Mouse (Mus musculus) gastrocnemius, postnatal 14 days (tissue): ENCODE data around the gene Rccd1. TPM values are rescaled to one million over a fixed set of nuclear protein-coding genes. Genes with fewer than 3 reads are reported as not detected.

ENCODE experiments used
- DNase-seq: peaks from one replicate; pipeline ENCODE4 v3.0.0; 2021; ENCODE audit warnings: mixed read lengths
- intact Hi-C: fragments of 180-260 bp; cut with DNase I; formaldehyde crosslinking; loops from one replicate; pipeline ENCODE4 v1.15.1; 2025; ENCODE audit warnings: low total_unique reads
- total RNA-seq, 2 experiments: library from RNA; stranded (reverse); gene quantifications; 2 replicates each; pipeline ENCODE4 v1.2.3; 2021

Rccd1 gene
- total RNA-seq, 2 experiments from 2014 or later = 7.5 to 9.6 TPM

DNA sequence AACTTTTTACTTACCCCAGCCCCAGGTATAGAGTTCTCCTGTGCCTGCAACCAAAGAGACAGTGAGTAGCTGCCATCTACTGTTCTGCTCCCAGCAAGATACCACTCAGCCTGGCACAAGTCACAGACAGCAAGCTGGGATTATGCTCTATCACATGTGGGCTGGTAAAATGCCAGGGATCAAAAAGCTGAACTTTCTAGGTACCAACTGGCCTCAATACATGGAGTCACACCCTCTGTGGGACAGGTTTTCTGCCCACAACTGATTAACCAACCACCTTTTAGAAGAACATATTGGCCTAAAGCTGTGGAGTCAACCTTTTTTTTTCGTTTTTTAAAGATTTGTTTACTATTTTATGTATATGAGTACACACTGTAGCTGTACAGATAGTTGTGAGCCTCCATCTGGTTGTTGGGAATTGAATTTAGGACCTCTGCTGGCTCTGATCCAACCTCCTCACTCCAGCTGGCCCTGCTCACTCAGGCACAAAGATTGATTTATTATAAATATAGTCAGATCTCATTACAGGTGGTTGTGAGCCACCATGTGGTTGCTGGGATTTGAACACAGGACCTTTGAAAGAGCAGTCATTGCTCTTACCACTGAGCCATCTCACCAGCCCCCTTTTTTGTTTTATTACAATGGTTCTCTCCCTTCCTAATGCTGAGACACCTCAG is 6.7 kb downstream of the Rccd1 start:
- DNase-seq = no peak
- intact Hi-C loops = no loop called here

DNA sequence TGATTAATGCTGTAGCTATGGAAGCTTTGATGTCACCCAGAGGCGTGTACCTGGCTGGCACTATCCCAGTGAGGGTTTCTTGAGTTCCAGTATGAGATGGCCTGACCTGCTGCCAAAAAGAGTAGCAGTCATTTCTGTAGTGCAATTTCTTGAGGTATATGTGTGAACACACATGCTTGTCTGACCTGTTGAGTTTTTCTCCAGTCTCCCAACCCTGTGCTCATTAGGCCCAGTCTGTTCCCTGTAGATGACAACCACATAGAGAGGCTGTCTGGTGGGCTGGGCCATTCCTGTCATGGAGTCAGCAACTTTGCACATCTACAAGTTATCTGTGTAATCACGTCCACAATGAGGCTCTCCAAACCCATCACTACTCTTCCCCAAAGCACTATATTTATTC is 8.5 kb downstream of the Rccd1 start:
- DNase-seq = no peak
- intact Hi-C loops = no loop called here

GRCm38 (mm10) chr7:80310771-80311170 is 13.5 kb downstream of the Rccd1 start:
- no peak for DNase-seq
- intact Hi-C loops = no loop called here

- intact Hi-C loops = no loop called here
- no peak for DNase-seq
These were observed 16.5 kb downstream of the Rccd1 start for GRCm38 (mm10) chr7:80307766-80308165.

GRCm38 (mm10) chr7:80301522-80301921 is 22.7 kb downstream of the Rccd1 start:
- DNase-seq = no peak
- intact Hi-C loops = no loop called here

- no peak for DNase-seq
- intact Hi-C loops = no loop called here
These were observed 24.7 kb downstream of the Rccd1 start for GRCm38 (mm10) chr7:80299568-80299967.

- DNase-seq = no peak
- intact Hi-C loops = no loop called here
These were observed 25.5 kb downstream of the Rccd1 start for GRCm38 (mm10) chr7:80298754-80299153.

GRCm38 (mm10) chr7:80297041-80297440 is 27.2 kb downstream of the Rccd1 start:
- intact Hi-C loops = no loop called here
- DNase-seq = no peak

DNA sequence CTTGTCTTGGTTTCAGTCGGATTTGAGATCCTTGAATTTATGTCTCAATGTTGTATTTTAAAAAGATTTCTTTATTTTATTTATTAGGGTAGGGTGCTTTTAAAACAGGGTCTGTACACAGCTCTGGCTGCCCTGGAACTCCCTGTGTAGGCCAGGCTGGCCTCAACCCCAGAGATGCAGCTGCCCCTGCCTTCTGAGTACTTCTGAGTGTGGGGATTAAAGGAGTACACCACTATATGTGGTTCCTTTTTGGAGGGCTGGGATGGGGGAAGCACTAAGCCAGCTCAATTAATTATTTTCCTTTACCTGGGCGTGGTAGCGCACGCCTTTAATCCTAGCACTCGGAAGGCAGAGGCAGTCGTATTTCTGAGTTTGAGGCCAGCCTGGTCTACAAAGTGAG is 27.8 kb downstream of the Rccd1 start:
- intact Hi-C loops = no loop called here
- no peak for DNase-seq

DNA sequence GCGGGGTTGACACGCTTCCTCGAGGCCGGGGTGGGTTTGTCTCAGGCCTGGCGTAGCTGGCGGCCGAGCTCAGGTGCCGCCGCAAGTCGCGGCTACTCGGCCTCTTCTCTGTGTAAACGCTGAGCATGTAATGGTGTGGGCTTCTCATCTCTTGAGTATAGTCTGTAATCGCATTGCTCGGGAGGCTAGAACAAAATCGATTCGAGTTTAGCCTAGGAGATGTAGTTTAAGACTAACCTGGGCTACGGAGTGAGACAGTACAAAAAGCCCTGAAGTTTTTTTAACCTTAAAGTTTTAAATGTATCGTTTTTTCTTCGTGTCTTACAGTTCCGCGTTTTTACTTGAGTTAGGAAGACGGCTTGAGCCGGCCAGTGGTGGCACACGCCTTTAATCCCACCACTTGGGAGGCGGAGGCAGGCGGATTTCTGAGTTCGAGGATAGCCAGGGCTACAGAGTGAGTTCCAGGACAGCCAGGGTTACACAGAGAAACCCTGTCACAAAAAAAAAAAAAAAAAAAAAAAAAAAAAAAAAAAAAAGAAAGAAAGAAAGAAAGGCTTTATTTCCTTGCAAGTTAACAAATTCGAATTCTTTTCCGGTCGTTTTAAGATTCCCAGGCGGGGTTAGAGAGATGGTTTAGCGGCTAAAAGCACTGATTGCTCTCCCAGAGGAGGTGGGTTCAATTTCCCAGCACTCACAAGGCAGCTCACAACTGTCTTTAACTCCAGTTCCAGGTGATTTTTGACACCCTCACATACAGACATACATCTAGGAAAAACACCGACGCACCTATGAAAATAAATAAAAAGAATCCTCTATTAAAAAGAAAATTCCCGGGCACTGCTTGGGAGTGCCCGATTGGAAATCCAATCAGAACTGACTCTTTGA is 29.2 kb downstream of the Rccd1 start:
- intact Hi-C loops = no loop called here
- no peak for DNase-seq

DNA sequence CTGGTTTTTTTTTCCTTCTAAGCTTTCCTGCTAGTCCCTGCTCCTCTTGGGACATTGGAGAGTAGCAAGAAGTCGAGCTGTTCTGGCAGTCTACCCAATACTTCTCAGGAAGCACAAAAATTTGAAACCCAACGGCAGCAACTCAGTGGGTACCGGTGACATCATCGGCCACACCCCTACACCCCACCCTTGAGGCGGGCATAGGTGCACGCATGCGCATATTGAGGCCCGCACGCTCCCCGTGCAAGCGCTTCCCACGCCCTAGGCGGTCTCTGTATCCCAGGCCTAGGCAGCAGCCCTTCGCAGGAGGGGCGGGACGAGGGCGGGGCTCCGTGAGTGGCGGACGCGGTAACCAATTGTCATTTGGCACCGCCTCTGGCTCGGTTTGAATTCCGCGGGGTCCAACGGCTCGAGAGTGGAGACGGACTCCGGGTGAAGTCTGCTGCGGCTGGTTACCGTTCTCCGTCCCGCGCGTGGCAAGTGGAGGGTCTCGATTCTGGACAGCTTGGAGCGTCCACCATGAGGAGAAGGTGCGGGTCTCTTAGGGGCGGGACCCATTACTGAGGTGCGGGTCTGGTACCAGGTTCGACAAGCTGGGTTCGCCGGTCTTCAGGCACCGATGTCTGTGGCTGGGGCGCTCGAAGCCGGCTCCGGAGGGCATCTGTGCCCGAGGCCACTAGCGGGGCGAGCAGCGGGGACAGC is 30.0 kb downstream of the Rccd1 start, which contains the start of gene Prc1:
TSS of gene Prc1 (plus strand) at position 389 of the 702 bp plus-strand sequence.
- intact Hi-C loops = no loop called here
- peak; percentile 97 for DNase-seq

- DNase-seq = no peak
- intact Hi-C loops = no loop called here
These were observed 36.5 kb downstream of the Rccd1 start for GRCm38 (mm10) chr7:80287736-80288135.

- no peak for DNase-seq
- intact Hi-C loops = no loop called here
These were observed 38.5 kb downstream of the Rccd1 start for GRCm38 (mm10) chr7:80285725-80286124.

DNA sequence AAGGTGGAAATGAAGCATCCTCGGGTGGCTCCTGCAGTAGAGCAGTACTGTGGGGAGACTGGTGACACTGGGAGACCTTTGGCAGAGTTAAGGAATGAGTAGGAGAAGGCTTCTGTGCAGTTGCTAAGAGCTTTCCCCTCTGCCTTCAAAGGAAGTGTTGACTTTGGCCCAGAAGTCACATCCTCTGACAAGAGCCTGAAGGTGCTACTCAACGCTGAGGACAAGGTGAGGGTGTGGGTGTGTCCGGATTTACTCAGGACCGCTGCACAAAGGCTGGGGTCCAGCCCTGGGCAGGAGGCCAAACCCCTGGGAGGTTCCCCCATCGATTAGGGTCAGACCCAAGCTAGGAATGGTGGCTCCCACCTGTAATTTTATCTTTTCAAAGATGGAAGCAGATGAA is 39.9 kb downstream of the Rccd1 start:
- no peak for DNase-seq
- intact Hi-C loops = no loop called here

DNA sequence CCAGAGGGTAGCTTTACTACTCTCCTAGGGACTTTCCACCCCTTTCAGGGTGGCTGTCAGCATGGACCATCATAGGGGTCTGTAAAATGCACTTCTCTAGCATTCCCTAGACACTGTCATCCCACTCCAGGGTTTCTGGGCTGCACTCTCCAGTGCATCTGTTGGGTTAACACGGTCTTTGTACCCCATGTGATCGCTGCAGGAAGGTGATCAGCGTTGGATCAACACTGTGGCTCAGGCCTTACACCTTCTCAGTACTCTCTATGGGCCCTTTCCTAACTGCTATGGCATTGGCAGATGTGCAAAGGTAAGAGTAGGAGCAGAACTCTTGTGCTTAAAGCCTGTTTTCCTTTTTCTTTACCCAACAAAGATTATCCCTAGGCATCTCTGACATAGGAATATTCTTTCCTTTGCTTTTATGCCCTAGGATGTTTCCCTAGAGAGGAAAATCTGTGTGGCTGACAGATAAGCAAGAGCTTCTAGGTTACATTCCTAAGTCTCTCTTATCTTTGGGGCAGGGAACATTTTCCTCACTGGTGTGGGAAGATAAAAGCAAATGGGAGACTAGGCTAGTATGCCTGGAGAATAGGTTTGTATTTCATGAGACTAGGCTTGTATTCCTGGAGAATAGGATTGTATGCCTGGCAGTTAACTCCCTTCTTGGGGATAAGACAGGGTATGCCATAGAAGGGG is 40.9 kb downstream of the Rccd1 start:
- intact Hi-C loops = no loop called here
- no peak for DNase-seq

GRCm38 (mm10) chr7:80281646-80282045 is 42.6 kb downstream of the Rccd1 start:
- DNase-seq = no peak
- intact Hi-C loops = no loop called here

DNA sequence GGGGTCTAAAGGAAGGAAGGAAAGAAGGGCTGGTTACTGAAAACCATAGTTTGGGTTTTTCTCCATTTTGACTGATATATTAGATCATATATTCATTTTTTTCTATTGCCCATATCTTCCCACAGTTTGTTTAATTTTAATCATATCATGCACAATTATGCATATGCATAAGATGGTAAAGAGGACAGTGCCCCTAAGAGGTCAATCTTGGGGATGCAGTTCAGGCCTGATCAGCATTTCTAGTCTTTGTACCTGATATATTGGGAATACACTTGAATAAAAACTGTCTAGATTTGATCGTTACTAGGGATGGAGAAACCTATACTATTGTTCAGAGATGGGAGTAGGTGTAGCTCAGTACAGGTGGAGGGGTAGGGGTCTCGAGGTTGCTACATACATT is 43.3 kb downstream of the Rccd1 start:
- DNase-seq = no peak
- intact Hi-C loops = no loop called here

- intact Hi-C loops = no loop called here
- no peak for DNase-seq
These were observed 44.2 kb downstream of the Rccd1 start for GRCm38 (mm10) chr7:80280032-80280431.

DNA sequence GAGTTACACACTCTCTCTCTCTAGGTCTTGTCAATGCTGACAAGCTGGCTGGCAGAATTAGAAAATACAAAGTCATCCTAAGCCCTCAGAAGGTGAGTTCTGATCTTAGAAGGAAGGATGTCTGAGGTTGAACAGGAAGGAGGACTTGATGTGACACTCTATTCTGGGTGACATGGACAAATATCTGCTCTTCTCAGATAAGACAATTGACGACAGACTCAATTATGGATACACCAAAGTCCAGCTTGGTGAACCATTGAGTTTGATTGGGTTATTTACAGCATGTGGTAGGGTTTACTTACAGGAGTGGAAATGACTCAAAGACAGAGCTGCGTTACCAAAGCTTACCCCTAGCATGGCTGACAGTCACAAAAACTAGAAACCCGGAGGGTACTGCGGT is 47.9 kb downstream of the Rccd1 start:
- intact Hi-C loops = no loop called here
- no peak for DNase-seq

- no peak for DNase-seq
- intact Hi-C loops = no loop called here
These were observed 50.8 kb downstream of the Rccd1 start for GRCm38 (mm10) chr7:80273456-80273855.
